Mouse (Mus musculus): ENCODE results near the gene Ror2.

Ror2 gene

DNA sequence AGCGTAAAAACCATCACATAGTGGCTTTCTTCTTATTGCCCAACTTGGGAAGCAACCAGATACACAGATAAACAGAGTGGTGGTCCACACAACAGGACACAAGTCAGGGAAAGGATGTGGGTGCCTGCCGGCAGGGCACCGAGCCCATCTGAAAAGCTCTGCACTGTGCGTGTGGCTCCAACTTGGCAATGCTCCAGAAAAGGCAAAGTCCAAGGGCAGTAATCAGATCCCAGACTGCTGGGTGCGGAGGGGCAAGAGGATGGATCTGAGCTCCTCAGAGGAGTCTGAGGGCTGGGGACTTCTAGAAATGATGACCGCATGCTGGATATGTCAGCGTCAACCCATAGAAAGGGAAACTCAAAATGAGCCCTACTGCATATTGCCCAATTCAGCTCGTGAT, 163.8 kb downstream of the Ror2 start:
- DNase-seq (ENCODE audit: low read depth), result no peak

- DNase-seq (ENCODE audit: low read depth), result no peak
These were observed 165.0 kb downstream of the Ror2 start for GRCm38 (mm10) chr13:53120906-53121305.

DNA sequence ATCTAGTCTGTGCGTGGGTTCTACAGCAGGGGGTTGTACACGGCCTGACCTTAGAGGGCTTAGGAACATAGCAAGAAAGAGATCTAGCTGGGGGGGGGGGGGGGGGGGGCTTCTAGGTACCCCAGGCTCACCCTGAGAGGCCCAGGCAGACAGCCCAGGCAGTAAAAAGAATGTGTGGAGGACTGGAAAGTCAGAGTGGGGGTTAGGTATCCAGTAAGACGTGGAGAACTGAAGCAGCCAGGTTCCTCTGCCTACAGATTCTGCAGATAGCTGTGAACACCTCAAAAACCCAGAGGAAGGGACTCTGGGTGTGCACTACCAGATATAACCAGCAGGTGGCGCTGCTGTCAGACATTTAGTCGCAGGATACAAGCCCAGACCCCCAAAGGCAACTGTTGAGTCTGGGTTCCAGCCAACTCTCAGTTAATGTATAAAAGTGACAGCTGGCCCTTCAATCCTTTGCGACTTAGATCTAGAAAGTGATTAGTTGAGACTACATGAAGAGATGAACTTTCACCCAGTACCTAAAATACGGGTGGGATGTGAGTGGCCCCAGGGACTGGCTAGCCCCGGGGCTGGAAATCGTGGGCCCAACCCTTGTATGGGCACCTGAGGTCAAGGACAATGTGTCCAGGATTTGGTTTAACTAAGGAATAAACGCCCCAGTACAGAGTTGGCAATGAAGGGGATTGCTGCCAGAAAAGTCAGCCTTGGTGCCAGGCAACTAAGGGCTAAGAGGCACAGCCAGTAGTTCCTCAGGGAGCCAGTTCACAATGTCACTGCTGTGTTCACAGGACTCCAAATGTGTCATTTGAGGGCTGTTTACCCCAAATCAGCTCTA, 166.1 kb downstream of the Ror2 start:
- DNase-seq (ENCODE audit: low read depth), result peak; percentile 73

GRCm38 (mm10) chr13:53118398-53118797, 167.5 kb downstream of the Ror2 start:
- no peak for DNase-seq (ENCODE audit: low read depth)

DNA sequence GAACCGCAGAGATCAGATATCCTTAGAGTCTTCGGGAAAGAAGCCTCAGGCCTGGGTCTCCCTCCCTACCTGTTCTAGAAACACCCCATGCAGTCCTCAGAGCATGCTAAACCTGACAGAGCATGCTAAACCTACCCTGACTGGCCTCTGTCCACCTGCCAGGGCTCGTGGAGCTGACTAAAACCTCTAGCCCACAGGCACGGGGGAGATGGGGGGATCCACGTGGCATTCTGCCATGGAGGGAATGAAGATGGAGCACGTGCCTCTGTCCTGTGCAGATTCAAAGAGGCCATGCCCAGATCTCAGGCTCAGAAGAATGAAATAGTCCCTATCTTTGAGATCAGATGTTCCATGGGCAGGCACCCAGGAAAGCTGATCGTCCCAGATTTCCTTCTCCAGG, 168.0 kb downstream of the Ror2 start:
- no peak for DNase-seq (ENCODE audit: low read depth)

DNA sequence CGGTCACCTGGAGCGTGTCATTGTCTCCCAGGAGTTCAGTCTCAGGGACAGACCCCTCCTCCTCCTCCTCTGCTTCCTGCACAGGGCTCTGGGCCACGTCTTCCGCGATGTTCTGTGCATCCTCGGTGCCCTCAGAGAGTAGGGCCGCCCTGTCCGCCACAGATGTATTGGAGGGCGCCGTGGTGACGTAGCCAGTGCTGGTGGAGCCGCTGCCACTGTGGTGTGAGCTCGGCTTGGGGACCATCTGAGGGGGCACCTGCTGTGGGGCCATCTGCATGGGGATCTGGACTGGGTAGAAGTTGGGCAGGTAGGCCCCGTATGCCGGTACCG, 175.7 kb downstream of the Ror2 start:
- no peak for DNase-seq (ENCODE audit: low read depth)

GRCm38 (mm10) chr13:53109560-53110248, 176.2 kb downstream of the Ror2 start:
- peak; percentile 98 for DNase-seq (ENCODE audit: low read depth)

DNA sequence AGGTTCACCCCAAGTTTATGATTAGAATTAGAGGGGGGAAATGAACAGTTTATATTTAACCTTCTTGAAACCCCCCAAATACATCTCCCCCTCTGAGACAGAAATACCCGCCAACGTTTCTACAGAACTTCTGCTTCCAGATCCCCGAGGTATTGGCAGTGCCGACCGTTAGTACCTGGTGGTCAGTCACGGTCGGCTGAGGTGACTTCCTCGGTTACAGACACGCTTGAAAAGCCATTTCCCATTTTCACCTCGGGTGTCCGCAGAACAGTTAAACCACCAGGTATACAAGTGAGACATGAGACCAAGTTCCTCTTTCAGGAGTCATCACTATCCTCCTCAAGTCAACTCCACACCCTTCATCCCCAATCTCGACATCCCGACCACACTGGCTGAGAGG, 179.2 kb downstream of the Ror2 start:
- DNase-seq (ENCODE audit: low read depth), result no peak

DNA sequence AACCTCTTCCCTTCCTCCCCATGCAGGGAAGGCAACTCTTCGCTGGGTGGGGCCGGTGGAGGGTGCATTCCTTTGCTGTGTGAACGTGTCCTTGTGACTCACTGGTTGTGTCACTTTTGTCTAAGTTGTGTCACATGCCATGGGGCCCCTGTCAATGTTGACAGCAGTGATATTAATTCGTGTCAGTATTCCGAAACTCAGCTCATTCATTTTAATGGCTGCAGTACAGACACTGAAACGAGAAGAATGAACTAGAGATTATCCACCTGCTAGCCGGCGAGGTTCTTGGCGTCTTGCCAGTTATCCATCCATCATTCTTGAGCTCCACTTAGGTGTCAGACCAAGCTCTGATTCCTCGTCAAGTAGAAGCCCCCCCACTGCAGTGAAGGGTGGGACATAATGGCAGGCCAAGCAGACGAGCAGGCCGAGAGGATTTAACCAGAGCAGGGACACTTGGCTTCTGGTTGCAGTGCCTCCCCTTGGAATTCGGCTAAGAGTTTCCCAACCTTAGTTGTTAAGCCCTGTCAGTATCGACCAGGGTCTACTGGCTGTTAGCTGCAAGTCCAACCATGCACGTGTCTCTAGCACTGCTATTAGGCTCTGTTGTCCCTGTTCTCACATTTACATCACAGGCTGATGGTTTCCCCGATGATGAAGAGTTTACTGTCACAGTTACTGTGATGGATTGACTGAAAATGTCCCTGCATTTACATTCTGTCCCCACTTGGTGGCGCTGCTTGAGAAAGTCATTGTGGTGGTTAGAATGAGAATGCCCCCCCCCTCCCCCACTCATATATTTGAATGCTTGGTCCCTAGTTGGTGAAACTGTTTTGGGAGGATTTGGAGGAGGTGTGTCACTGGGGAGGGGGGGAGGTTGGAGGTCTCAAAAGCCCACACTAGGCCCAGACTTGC, 185.9 kb downstream of the Ror2 start:
- no peak for DNase-seq (ENCODE audit: low read depth)

DNA sequence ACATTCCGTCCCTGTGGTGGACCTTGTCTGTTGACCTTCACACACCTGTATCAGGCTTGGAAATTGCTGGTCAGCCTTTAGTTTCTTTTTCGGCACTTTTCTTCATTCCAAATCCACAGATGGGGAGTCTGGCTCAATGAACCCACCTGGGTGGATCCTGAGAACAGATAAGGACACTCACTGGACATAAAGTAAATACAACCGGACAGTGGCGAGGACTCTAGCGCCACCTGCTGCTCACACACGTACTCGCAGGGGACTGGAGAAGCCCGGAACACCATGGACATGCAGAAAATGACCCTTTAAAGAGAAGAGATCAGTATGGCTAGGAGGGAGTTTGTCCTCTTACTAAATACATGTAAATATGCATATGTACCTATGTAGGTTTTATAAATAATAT, 189.3 kb downstream of the Ror2 start:
- DNase-seq (ENCODE audit: low read depth), result no peak

- no peak for DNase-seq (ENCODE audit: low read depth)
These were observed 190.7 kb downstream of the Ror2 start for GRCm38 (mm10) chr13:53095222-53095621.

DNA sequence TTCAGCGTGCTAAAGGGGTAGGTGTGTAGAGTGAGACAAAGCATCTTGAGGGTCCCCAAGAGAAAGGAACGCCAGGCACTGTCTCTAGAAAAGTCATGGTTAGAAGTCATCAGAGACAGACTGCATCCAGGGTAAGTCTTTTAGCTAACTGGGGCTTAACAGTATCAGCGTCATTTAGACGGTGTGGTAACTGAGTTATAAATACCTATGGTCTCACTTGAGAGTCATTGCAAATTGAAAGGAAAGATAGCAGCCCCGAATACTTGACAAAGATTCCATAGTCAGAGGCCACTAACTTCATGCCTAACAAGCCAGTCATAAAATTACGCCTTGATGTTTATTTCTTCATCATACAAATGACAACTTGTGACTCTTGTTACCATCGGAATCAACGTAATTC, 191.3 kb downstream of the Ror2 start:
- no peak for DNase-seq (ENCODE audit: low read depth)

GRCm38 (mm10) chr13:53093407-53093806, 192.5 kb downstream of the Ror2 start:
- DNase-seq (ENCODE audit: low read depth), result no peak

- DNase-seq (ENCODE audit: low read depth), result no peak
These were observed 199.2 kb downstream of the Ror2 start for GRCm38 (mm10) chr13:53086552-53087282.

GRCm38 (mm10) chr13:53081846-53082245, 204.1 kb downstream of the Ror2 start:
- no peak for DNase-seq (ENCODE audit: low read depth)

DNA sequence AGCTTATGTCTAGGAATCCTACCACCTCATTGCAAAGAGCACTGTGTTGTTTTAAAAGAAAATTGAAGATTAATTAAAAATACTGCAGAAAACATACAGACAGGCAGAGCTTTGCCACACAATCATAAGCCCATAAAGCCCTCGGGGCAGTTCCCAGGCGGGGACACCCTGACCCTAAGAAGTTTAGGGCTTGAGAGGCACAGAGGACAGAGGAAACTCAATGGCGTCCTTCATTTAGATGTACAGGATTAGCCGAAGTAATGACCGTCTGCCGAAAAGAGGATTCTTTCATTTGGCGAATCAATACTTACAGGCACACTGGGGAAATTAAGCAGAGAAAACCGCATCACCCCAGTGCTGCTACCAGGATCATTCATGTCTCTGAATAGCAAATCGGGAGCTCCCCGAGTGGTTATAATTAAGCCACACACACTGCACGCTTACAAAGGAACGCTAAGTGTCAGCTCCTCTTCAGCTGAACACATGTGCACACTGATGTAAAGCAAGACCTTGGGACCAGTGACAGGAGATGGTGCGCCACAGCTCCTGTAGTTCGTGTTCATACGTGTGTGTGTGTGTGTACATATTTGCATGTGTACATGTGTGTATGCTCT, 208.1 kb downstream of the Ror2 start:
- DNase-seq (ENCODE audit: low read depth), result no peak

DNA sequence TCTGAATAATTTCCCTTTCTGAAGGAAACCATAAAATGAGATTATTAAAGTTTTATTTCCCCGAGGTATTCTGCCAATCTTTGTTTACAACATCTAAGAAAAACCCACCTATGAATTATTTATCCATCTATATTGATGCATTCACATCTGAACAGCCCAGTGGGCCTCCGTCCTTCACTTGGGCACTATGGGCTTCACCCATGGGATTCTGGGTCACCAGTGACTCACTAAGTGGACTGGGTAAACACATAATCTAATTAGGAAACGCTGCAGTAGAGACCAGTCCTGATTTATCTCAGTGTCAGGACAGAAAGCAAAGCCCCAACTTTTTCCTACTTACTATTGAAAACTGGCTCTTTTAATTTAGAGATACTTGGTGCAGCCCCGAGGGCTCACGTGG, 210.9 kb downstream of the Ror2 start:
- DNase-seq (ENCODE audit: low read depth), result no peak

GRCm38 (mm10) chr13:53069076-53069690, 216.7 kb downstream of the Ror2 start:
- no peak for DNase-seq (ENCODE audit: low read depth)

DNA sequence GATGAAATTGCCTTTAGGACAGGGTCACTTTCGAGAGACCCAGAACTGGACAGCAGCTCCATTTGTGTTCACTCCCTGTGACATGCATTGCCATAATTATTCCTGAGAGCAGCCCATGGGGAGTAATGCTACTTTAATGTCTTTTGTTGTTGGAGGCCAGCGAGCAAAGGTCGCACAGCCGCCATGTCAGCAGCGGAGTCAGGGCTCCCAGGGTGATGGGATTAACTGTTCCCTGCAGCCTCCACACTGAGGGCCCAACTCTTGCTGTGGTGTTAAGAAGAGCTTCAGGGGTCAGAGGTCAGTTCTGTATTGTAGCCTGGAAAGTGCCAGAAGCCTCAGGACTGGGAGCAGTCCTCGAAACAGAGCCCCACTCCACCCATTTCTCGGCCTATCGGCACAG, 217.5 kb downstream of the Ror2 start:
- no peak for DNase-seq (ENCODE audit: low read depth)

GRCm38 (mm10) chr13:53067949-53068348, 218.0 kb downstream of the Ror2 start:
- no peak for DNase-seq (ENCODE audit: low read depth)

GRCm38 (mm10) chr13:53065122-53065521, 220.8 kb downstream of the Ror2 start:
- no peak for DNase-seq (ENCODE audit: low read depth)

All from c-Kit-positive CD71-negative TER-119-negative erythroid progenitor cells, embryonic 14.5 days (primary cell).